Mouse (Mus musculus) E14TG2a.4 (cell line): Measurements from ENCODE around the gene Psmd4.

Experiments used
- H3K27me3 ChIP-seq: 2 replicates; pipeline ENCODE4 v1.6.1; 2014; ENCODE audit warnings: low read length, control low read depth; ENCODE audit not compliant: insufficient read depth
- H3K36me3 ChIP-seq: 2 replicates; pipeline ENCODE4 v1.6.1; 2014; ENCODE audit warnings: low read length, control low read depth; ENCODE audit not compliant: insufficient read depth
- H3K4me1 ChIP-seq: replicated peaks from 2 replicates; pipeline ENCODE4 v1.6.1; 2014; ENCODE audit warnings: low read depth, low read length, control low read depth
- H3K4me3 ChIP-seq: replicated peaks from 2 replicates; pipeline ENCODE4 v1.5.1; 2014; ENCODE audit warnings: mild to moderate bottlenecking, low read length
- H3K9me3 ChIP-seq: 2 replicates; pipeline ENCODE4 v1.6.1; 2014; ENCODE audit warnings: low read length, control low read depth
- CTCF ChIP-seq: conservative IDR thresholded peaks from 2 replicates; pipeline ENCODE4 v1.5.1; 2014; ENCODE audit warnings: low read length
- NANOG ChIP-seq: IDR thresholded peaks from 2 replicates; pipeline ENCODE4 v1.6.1; 2014; ENCODE audit warnings: borderline replicate concordance, low read length, mixed read lengths
- POU5F1 ChIP-seq: IDR thresholded peaks from 2 replicates; pipeline ENCODE4 v1.6.1; 2014; ENCODE audit warnings: low read length, borderline replicate concordance

Psmd4 gene

GRCm38 (mm10) chr3:95015891-95016531 is 26.4 kb downstream of the Psmd4 start:
- no peaks in the 10 kb centered on the region for H3K9me3 ChIP-seq
- H3K4me3 ChIP-seq: peak overlapping the region; percentile 94
- TF ChIP-seq POU5F1 (no peak), CTCF (no peak), NANOG (no peak)
- H3K36me3 ChIP-seq: peaks cover 23% of the 10 kb centered on the region
- peaks cover 44% of the 10 kb centered on the region for H3K4me1 ChIP-seq
- no peaks in the 10 kb centered on the region for H3K27me3 ChIP-seq

DNA sequence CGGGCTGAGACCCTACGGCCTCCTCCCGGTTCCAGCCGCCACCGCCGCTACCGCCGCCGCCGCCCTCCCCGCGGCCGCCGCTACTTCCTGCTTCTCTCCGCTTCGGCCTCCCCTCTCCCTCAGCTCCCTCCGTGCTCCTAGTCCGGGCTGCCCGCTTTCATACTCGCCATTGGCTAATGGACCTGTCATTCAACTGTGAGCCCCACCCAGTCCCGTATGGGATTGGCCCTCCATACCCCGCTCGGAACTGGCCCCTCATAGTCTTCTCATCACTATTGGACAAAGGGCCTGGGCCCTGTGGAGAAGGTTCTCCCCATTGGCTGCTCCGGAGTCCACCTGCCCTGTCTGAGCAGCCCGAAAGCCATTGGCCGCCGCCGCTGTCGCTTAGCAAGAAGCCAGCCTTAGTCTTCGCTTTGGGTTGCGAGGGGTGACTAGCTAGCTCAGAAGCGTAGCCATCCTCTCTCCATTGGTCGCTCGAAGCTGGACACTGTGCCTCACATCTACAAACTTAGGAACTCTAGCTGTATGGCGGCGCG is 27.0 kb downstream of the Psmd4 start, which contains the start of gene Zfp687:
Zfp687 (minus strand) TSS at position 112 of the 536 bp plus-strand sequence.
- TF ChIP-seq POU5F1 (no peak), CTCF (no peak), NANOG (no peak)
- Histone ChIP-seq H3K27me3 (no peaks in the 10 kb centered on the region), H3K36me3 (peaks cover 29% of the 10 kb centered on the region), H3K9me3 (no peaks in the 10 kb centered on the region), H3K4me3 (peak within 1 kb of the TSS; percentile 94), H3K4me1 (peaks cover 47% of the 10 kb centered on the region)

DNA sequence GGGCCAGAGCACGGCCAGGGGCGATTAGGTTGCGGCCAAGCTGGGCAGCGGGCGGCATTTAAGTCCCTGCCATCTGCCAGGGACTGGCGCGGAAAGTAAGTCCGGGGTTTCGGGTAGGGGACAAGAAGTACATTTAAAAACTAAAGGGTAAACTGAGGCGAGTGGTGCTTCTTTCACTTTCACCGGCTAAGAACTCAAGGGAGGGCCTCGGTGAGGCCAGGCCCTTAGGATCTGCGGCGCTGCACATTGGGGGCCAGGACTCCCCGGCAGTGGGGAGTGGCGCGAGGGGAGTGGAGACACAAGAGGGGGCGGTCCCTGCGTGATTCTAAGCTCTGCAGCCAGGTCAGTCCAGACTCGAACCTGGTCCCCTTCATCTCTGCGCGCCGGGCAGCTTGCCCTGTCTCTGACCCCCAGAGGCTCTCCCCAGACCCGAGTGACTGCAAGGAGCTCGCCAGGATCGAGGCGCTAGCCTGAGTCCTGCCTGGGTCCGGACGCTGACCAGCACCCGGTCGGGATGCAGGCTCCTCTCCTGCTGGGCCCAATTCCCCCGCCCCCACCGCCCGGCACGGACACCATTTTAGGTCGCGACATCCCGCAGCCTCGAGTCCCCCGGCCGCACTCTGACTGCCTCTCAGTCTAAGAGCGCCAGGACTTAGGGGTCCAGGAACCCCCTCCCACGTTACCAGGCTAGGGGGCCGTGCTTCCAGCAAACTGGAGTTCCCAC is 27.8 kb downstream of the Psmd4 start:
- H3K4me3 ChIP-seq: peak overlapping the region; percentile 94
- H3K4me1 ChIP-seq: peaks cover 47% of the 10 kb centered on the region
- H3K36me3 ChIP-seq: peaks cover 38% of the 10 kb centered on the region
- no peaks in the 10 kb centered on the region for H3K9me3 ChIP-seq
- TF ChIP-seq CTCF (no peak), NANOG (no peak), POU5F1 (no peak)
- H3K27me3 ChIP-seq: no peaks in the 10 kb centered on the region

DNA sequence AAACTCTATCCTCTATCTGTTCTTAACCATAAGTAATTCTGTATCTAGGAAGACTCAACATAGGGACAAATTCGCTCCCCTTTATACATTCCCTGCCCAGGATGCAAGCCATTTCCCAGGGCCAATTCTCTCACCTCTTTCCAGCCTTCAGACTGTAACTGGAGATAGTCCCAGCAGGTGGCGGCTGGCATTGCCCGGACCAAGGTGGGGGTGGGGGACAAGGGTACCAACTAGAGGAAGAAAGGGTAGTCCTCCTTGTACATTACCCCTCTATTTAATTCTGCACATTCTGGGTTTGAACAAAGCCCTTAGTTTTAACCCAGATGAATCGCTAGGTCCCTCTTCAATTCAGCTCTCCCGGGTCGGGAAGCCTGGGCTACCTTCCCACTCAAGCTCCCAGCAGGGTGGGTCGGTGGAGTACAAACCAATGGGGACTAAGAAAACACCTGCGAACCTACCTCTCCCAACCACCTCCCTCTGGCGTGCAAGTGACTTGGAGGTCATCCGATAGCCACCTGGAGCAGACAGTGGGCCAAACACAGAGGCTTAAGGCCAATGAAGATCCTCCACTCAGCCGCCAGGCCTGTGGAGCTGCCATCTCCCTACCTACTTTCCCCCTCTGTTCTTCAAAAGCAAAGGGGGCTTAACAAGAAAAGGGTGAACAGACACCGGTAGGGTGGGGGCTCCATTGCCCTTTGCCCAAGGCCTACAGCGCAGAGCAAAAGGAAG is 28.6 kb downstream of the Psmd4 start:
- Histone ChIP-seq H3K4me3 (peak overlapping the region; percentile 94), H3K36me3 (peaks cover 45% of the 10 kb centered on the region)

GRCm38 (mm10) chr3:95012982-95013381 is 29.4 kb downstream of the Psmd4 start:
- TF ChIP-seq NANOG (no peak), CTCF (no peak), POU5F1 (no peak)
- Histone ChIP-seq H3K9me3 (no peaks in the 10 kb centered on the region), H3K36me3 (peaks cover 54% of the 10 kb centered on the region), H3K4me3 (peak overlapping the region; percentile 94; the same call in 1 of the 2 replicates), H3K27me3 (no peaks in the 10 kb centered on the region), H3K4me1 (peaks cover 63% of the 10 kb centered on the region)

More for the DNA sequence above, 28.6 kb downstream of the Psmd4 start:
- H3K27me3 ChIP-seq: no peaks in the 10 kb centered on the region
- H3K4me1 ChIP-seq: peaks cover 54% of the 10 kb centered on the region
- no peak for TF ChIP-seq NANOG
- no peak for TF ChIP-seq CTCF
- no peak for TF ChIP-seq POU5F1
- H3K9me3 ChIP-seq: no peaks in the 10 kb centered on the region

- Histone ChIP-seq H3K27me3 (no peaks in the 10 kb centered on the region), H3K4me3 (no peak overlapping the region), H3K36me3 (peaks cover 79% of the 10 kb centered on the region), H3K9me3 (no peaks in the 10 kb centered on the region), H3K4me1 (peaks cover 75% of the 10 kb centered on the region)
- TF ChIP-seq CTCF (no peak), NANOG (no peak), POU5F1 (no peak)
These were observed 32.0 kb downstream of the Psmd4 start for GRCm38 (mm10) chr3:95010396-95010795.

- TF ChIP-seq CTCF: no peak
- TF ChIP-seq NANOG: no peak
- TF ChIP-seq POU5F1: no peak
- no peak overlapping the region for H3K4me3 ChIP-seq
- H3K27me3 ChIP-seq: no peaks in the 10 kb centered on the region
- H3K4me1 ChIP-seq: peaks cover 67% of the 10 kb centered on the region
- H3K36me3 ChIP-seq: peaks cover 100% of the 10 kb centered on the region
- no peaks in the 10 kb centered on the region for H3K9me3 ChIP-seq
These were observed 34.7 kb downstream of the Psmd4 start for GRCm38 (mm10) chr3:95007706-95008105.

DNA sequence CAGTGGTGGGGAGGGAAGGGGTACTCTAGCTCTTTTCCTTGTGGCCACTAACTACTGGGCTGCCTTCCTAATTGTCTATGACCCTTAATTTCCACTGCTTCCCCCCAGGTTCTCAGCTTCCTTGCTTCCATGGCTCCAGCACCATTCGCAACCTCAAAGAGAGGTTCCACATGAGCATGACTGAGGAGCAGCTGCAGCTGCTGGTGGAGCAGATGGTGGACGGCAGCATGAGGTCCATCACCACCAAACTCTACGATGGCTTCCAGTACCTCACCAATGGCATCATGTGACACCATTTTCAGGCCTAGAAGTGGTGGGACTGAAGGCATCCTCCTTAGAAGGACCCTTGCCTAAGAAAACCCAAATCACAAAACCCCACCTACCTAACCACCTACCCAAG is 36.8 kb downstream of the Psmd4 start:
- peaks cover 99% of the 10 kb centered on the region for H3K36me3 ChIP-seq
- H3K4me1 ChIP-seq: peaks cover 56% of the 10 kb centered on the region
- H3K27me3 ChIP-seq: no peaks in the 10 kb centered on the region
- no peak overlapping the region for H3K4me3 ChIP-seq
- TF ChIP-seq CTCF (no peak), NANOG (no peak), POU5F1 (no peak)
- H3K9me3 ChIP-seq: no peaks in the 10 kb centered on the region
